Mouse (Mus musculus) forebrain, embryonic 14.5 days (tissue): Measurements from ENCODE around the gene Zfp658. TPM values are rescaled to one million over a fixed set of nuclear protein-coding genes. Genes with fewer than 3 reads are reported as not detected.

Experiments used
- ATAC-seq: fragments of 200-750 bp; cut with Nextera tagmentation; 2 replicates; pipeline ENCODE4 v1.8.0; 2017; ENCODE audit warnings: mild to moderate bottlenecking, moderate library complexity
- DNase-seq: peaks from one replicate; pipeline ENCODE4 v3.0.0-alpha.2; 2015; ENCODE audit warnings: low spot score
- H3K27ac ChIP-seq: fragments of 300-500 bp; sonication (generic); 2 replicates; pipeline ENCODE4 v1.5.1; 2014; ENCODE audit warnings: low read depth, mild to moderate bottlenecking, control low read depth, low read length, moderate library complexity
- H3K27me3 ChIP-seq: fragments of 300-500 bp; sonication (generic); replicated peaks from 2 replicates; pipeline ENCODE4 v1.6.1; 2014; ENCODE audit warnings: low read length, control low read depth, mixed read lengths; ENCODE audit not compliant: control insufficient read depth, insufficient read depth
- H3K36me3 ChIP-seq: fragments of 300-500 bp; sonication (generic); 2 replicates; pipeline ENCODE4 v1.6.1; 2014; ENCODE audit warnings: low read length, control low read depth; ENCODE audit not compliant: control insufficient read depth, insufficient read depth
- H3K4me1 ChIP-seq: fragments of 300-500 bp; sonication (generic); 2 replicates; pipeline ENCODE4 v1.6.1; 2014; ENCODE audit warnings: antibody characterized with exemption, low read length, control low read depth; ENCODE audit not compliant: control insufficient read depth, insufficient read depth
- H3K4me2 ChIP-seq: fragments of 300-500 bp; sonication (generic); 2 replicates; pipeline ENCODE4 v1.6.1; 2014; ENCODE audit warnings: mild to moderate bottlenecking, control low read depth, low read length
- H3K4me3 ChIP-seq: fragments of 300-500 bp; sonication (generic); 2 replicates; pipeline ENCODE4 v1.5.1; 2014; ENCODE audit warnings: low read depth, low read length, control low read depth
- H3K9ac ChIP-seq: fragments of 300-500 bp; sonication (generic); 2 replicates; pipeline ENCODE4 v1.6.1; 2014; ENCODE audit warnings: mild to moderate bottlenecking, low read length, control low read depth, moderate library complexity
- H3K9me3 ChIP-seq: fragments of 300-500 bp; sonication (generic); replicated peaks from 2 replicates; pipeline ENCODE4 v1.6.1; 2016; ENCODE audit warnings: low read length, control low read depth, mixed read lengths; ENCODE audit not compliant: control insufficient read depth
- WGBS: fragments of 180-500 bp; shearing (Covaris S2); extraction: QIAGEN DNeasy Blood & Tissue Kit; methylation state at CpG from one replicate; pipeline ENCODE4 v1.1.7; 2014; 5-methylcytosine and 5-hydroxymethylcytosine counted together
- polyA plus RNA-seq: library from polyadenylated mRNA; unstranded; fragments of >200 nt; fragmentation: Nextera tagmentation; extraction: Ambion mirVana; gene quantifications from 2 replicates; pipeline ENCODE4 v1.2.1, GENCODE M21; 2014

Zfp658 gene
- polyA plus RNA-seq, 1 experiment from 2014 or later, result 7.6 TPM

GRCm38 (mm10) chr7:43608316-43608824 is 46.3 kb downstream of the Zfp658 start:
- H3K27ac ChIP-seq, result no peak overlapping the region
- peaks cover 5% of the 10 kb centered on the region for H3K4me1 ChIP-seq
- H3K36me3 ChIP-seq, result no peaks in the 10 kb centered on the region
- WGBS, result 83% methylated on average over 7 of the region's 7 CpGs
- no peaks in the 10 kb centered on the region for H3K9me3 ChIP-seq
- DNase-seq (no peak), ATAC-seq (no peak)
- no peak overlapping the region for H3K4me3 ChIP-seq
- no peaks in the 10 kb centered on the region for H3K27me3 ChIP-seq
- H3K4me2 ChIP-seq, result no peak overlapping the region
- no peak overlapping the region for H3K9ac ChIP-seq

GRCm38 (mm10) chr7:43613816-43614551 is 51.9 kb downstream of the Zfp658 start:
- no peak for ATAC-seq
- no peaks in the 10 kb centered on the region for H3K36me3 ChIP-seq
- WGBS, result 86% methylated on average over 14 of the region's 14 CpGs
- no peaks in the 10 kb centered on the region for H3K27me3 ChIP-seq
- H3K9me3 ChIP-seq, result no peaks in the 10 kb centered on the region
- no peaks in the 10 kb centered on the region for H3K4me1 ChIP-seq
- no peak overlapping the region for H3K4me3 ChIP-seq
- H3K27ac ChIP-seq, result no peak overlapping the region
- DNase-seq, result no peak
- H3K9ac ChIP-seq, result no peak overlapping the region
- H3K4me2 ChIP-seq, result no peak overlapping the region

GRCm38 (mm10) chr7:43622927-43623326 is 60.9 kb downstream of the Zfp658 start:
- DNase-seq, result no peak
- Histone ChIP-seq H3K27ac (no peak overlapping the region), H3K4me1 (no peaks in the 10 kb centered on the region), H3K4me2 (no peak overlapping the region), H3K9ac (no peak overlapping the region), H3K4me3 (no peak overlapping the region), H3K9me3 (no peaks in the 10 kb centered on the region), H3K27me3 (no peaks in the 10 kb centered on the region), H3K36me3 (no peaks in the 10 kb centered on the region)
- no peak for ATAC-seq
- WGBS, result 85% methylated on average over 7 of the region's 7 CpGs

- Histone ChIP-seq H3K27ac (no peak overlapping the region), H3K36me3 (no peaks in the 10 kb centered on the region), H3K4me1 (no peaks in the 10 kb centered on the region), H3K4me3 (no peak overlapping the region), H3K4me2 (no peak overlapping the region), H3K9ac (no peak overlapping the region), H3K27me3 (no peaks in the 10 kb centered on the region), H3K9me3 (no peaks in the 10 kb centered on the region)
- DNase-seq (no peak), ATAC-seq (no peak)
- whole genome bisulfite sequencing, result 17% methylated on average over 10 of the region's 10 CpGs
Observed at GRCm38 (mm10) chr7:43623819-43624218, 61.8 kb downstream of the Zfp658 start.

Other genes with a start within 250 kb of the Zfp658 start
- gene Zfp715, start 249.0 kb upstream of the Zfp658 start, polyA plus RNA-seq, result 22.3 and 24.6 TPM in 2 replicates
- gene Siglecf, start 210.9 kb upstream of the Zfp658 start, polyA plus RNA-seq, result 0.10 TPM in 1 of 2 replicates, not detected in the other
- 0.09 TPM in 1 of 2 replicates, not detected in the other for gene Siglecg, start 154.1 kb upstream of the Zfp658 start, polyA plus RNA-seq
- not detected in 2 replicates for gene Lim2, start 134.6 kb upstream of the Zfp658 start, polyA plus RNA-seq
- not detected in 2 replicates for gene Nkg7, start 125.2 kb upstream of the Zfp658 start, polyA plus RNA-seq
- not detected in 2 replicates for gene Cldnd2, start 121.5 kb upstream of the Zfp658 start, polyA plus RNA-seq
- gene Etfb, start 118.2 kb upstream of the Zfp658 start, polyA plus RNA-seq, result 156 and 182 TPM in 2 replicates
- not detected in 2 replicates for gene Gm45233, start 118.1 kb upstream of the Zfp658 start, polyA plus RNA-seq
- gene Vsig10l, start 99.1 kb upstream of the Zfp658 start, polyA plus RNA-seq, result 3.2 and 6.5 TPM in 2 replicates
- gene Iglon5, start 72.2 kb upstream of the Zfp658 start, polyA plus RNA-seq, result 4.6 and 5.1 TPM in 2 replicates
- gene 4931406B18Rik, start 56.3 kb upstream of the Zfp658 start, polyA plus RNA-seq, result not detected in 2 replicates
- 0.61 and 1.2 TPM in 2 replicates for gene Cd33, start 17.8 kb upstream of the Zfp658 start, polyA plus RNA-seq
- gene Zfp719, start 17.4 kb downstream of the Zfp658 start, polyA plus RNA-seq, result 18.8 and 21.5 TPM in 2 replicates
- gene Zfp819, start 44.9 kb downstream of the Zfp658 start, polyA plus RNA-seq, result 0.47 and 0.53 TPM in 2 replicates
- not detected in 2 replicates for gene Ceacam18, start 72.5 kb downstream of the Zfp658 start, polyA plus RNA-seq
- 0.19 and 0.42 TPM in 2 replicates for gene Siglece, start 97.9 kb downstream of the Zfp658 start, polyA plus RNA-seq
- gene Ctu1, start 109.8 kb downstream of the Zfp658 start, polyA plus RNA-seq, result 18.9 and 20.6 TPM in 2 replicates
- not detected in 2 replicates for gene Klk14, start 128.2 kb downstream of the Zfp658 start, polyA plus RNA-seq
- gene Klk13, start 150.3 kb downstream of the Zfp658 start, polyA plus RNA-seq, result not detected in 2 replicates
- gene Klk12, start 206.6 kb downstream of the Zfp658 start, polyA plus RNA-seq, result 0.19 TPM in 1 of 2 replicates, not detected in the other
- gene Klk11, start 212.3 kb downstream of the Zfp658 start, polyA plus RNA-seq, result not detected in 2 replicates
- 0.13 TPM in 1 of 2 replicates, not detected in the other for gene Klk10, start 218.8 kb downstream of the Zfp658 start, polyA plus RNA-seq
- not detected in 2 replicates for gene Klk9, start 229.6 kb downstream of the Zfp658 start, polyA plus RNA-seq
- gene Klk8, start 235.3 kb downstream of the Zfp658 start, polyA plus RNA-seq, result 7.1 and 9.6 TPM in 2 replicates
- gene Klk7, start 249.0 kb downstream of the Zfp658 start, polyA plus RNA-seq, result not detected in 2 replicates